Mouse (Mus musculus): ENCODE measurements around the gene Col8a2.

DNA sequence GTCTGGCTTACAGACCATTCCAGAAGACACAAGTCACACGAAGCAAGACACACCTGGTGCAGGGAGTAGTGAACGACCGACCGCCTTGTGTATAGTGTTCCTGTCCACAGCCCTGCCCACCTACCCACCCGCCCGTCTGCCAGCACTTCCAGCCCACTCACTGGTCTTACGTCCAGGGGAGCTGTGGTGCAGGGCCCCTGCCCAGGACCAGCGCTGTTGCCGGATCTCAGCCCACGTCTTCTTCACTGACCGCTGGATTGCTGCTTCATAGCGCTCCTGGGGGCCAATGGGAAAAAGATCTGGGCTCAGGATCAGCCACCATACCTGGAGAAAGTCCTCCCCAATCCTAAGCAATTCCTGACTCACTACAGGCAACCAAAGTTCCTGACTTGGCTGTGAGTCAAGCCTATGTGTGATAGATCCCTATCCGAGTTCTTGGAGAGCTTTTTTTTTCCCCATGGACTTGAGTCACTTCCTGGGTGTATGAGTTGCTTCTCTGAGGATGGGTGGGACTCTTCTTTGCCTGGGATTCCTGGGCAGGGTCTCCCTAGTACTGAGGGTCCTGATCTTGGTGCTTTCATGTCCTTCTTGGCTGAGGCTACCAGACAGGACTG, 46.6 kb upstream of the Col8a2 start:
- TF ChIP-seq CTCF (IDR thresholded peaks at IDR 0.05; ENCODE audit: control insufficient read depth, insufficient read depth, insufficient read length) (no peak), MAX (IDR thresholded peaks at IDR 0.05) (no peak), MYOD1 (IDR thresholded peaks at IDR 0.05; ENCODE audit: control insufficient read depth, insufficient read length, low read depth) (no peak)
